Mouse (Mus musculus): ENCODE measurements around the gene Gcfc2.

DNA sequence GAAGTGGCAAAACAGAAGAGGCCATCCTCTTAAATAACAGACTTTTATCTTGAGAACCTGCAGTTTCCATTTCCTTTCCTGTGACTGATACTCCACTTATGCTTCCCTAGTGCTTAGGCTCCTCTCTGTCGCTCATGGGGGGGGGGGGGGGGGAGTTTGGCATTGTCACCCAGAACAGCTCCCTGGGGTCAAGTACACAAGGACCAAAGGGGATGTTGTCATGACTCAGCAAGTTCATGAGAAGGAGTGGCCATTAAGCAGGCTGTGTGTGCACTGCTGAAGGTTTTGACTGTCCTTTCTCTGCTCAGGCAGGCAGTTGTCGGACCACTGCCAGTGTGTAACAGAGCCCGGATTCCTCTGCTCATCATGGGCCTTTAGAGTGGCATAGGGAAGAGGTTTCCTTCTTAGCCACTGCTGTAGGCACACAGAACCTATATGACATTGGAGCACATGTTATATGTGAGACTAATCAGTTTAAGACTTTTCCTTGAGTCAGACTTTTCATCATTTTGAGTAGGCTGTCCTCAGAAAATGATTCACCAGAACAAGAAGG is 27.7 kb upstream of the Gcfc2 start:
- TF ChIP-seq CTCF (IDR thresholded peaks at IDR 0.05; ENCODE audit: borderline replicate concordance, extremely low read depth, insufficient read depth, insufficient read length): no peak
- no peak for TF ChIP-seq POLR2A (IDR thresholded peaks at IDR 0.05; ENCODE audit: borderline replicate concordance, extremely low read depth, insufficient read depth, insufficient read length, poor library complexity, severe bottlenecking)
